Mouse (Mus musculus) mammary gland, adult 2 months (tissue): ENCODE data around the gene Dnah7c. TPM values are rescaled to one million over a fixed set of nuclear protein-coding genes. Genes with fewer than 3 reads are reported as not detected.

ENCODE experiments used
- polyA plus RNA-seq: library from polyadenylated mRNA; depleted of rRNA; stranded (reverse); fragments of >200 nt; gene quantifications from 2 replicates; pipeline ENCODE4 v1.2.3, GENCODE M21; 2012; ENCODE audit warnings: low replicate concordance; rRNA removed

Gene Dnah7c
- 0.01 TPM in 1 of 2 replicates, not detected in the other for polyA plus RNA-seq

GRCm38 (mm10) chr1:46425137-46425925 lies at the start of gene Dnah7c:
Gene Dnah7c (plus strand): TSS chr1:46425592.

